Mouse (Mus musculus) forebrain, embryonic 11.5 days (tissue): Measurements from ENCODE around the gene Ndufa6. TPM values are rescaled to one million over a fixed set of nuclear protein-coding genes. Genes with fewer than 3 reads are reported as not detected.
A peak's percentile ranks its signal among the peaks of the same experiment; 100 is the strongest.

Experiments used
- ATAC-seq: fragments of 200-750 bp; cut with Nextera tagmentation; replicated peaks from 2 replicates; pipeline ENCODE4 v1.8.0; 2017; ENCODE audit warnings: moderate TSS enrichment; ENCODE audit not compliant: low FRiP score
- DNase-seq: peaks from one replicate; pipeline ENCODE4 v3.0.0-alpha.2; 2017; ENCODE audit warnings: low spot score
- H3K27ac ChIP-seq: fragments of 300-500 bp; sonication (generic); 2 replicates; pipeline ENCODE4 v1.5.1; 2014; ENCODE audit warnings: low read depth, low read length
- H3K27me3 ChIP-seq: fragments of 300-500 bp; sonication (generic); 2 replicates; pipeline ENCODE4 v1.6.1; 2014; ENCODE audit warnings: mild to moderate bottlenecking, low read length, mixed read lengths; ENCODE audit not compliant: control insufficient read depth, insufficient read depth
- H3K36me3 ChIP-seq: fragments of 300-500 bp; sonication (generic); 2 replicates; pipeline ENCODE4 v1.6.1; 2014; ENCODE audit warnings: mild to moderate bottlenecking, low read length, moderate library complexity, mixed read lengths; ENCODE audit not compliant: control insufficient read depth, insufficient read depth
- H3K4me1 ChIP-seq: fragments of 300-500 bp; sonication (generic); replicated peaks from 2 replicates; pipeline ENCODE4 v1.6.1; 2014; ENCODE audit warnings: low read length, mixed read lengths; ENCODE audit not compliant: control insufficient read depth, insufficient read depth
- H3K4me2 ChIP-seq: fragments of 300-500 bp; sonication (generic); 2 replicates; pipeline ENCODE4 v1.6.1; 2014; ENCODE audit warnings: low read depth, mild to moderate bottlenecking, low read length, moderate library complexity, mixed read lengths; ENCODE audit not compliant: severe bottlenecking
- H3K4me3 ChIP-seq: fragments of 300-500 bp; sonication (generic); 2 replicates; pipeline ENCODE4 v1.5.1; 2014; ENCODE audit warnings: low read depth, low read length
- H3K9ac ChIP-seq: fragments of 300-500 bp; sonication (generic); 2 replicates; pipeline ENCODE4 v1.6.1; 2014; ENCODE audit warnings: low read length
- H3K9me3 ChIP-seq: fragments of 300-500 bp; sonication (generic); 2 replicates; pipeline ENCODE4 v1.6.1; 2016; ENCODE audit warnings: low read length, mixed read lengths; ENCODE audit not compliant: control insufficient read depth
- WGBS: fragments of 180-500 bp; shearing (Covaris S2); extraction: QIAGEN DNeasy Blood & Tissue Kit; methylation state at CpG from one replicate; pipeline ENCODE4 v1.1.7; 2014; 5-methylcytosine and 5-hydroxymethylcytosine counted together
- polyA plus RNA-seq: library from polyadenylated mRNA; unstranded; fragments of >200 nt; fragmentation: Nextera tagmentation; extraction: Ambion mirVana; gene quantifications from 2 replicates; pipeline ENCODE4 v1.2.1, GENCODE M21; 2014

Gene Ndufa6
- polyA plus RNA-seq, 1 experiment from 2014 or later: 275 TPM

- Histone ChIP-seq H3K4me1 (peaks cover 6% of the 10 kb centered on the region; the same call in 1 of the 2 replicates), H3K9ac (no peak overlapping the region), H3K27ac (no peak overlapping the region), H3K36me3 (no peaks in the 10 kb centered on the region), H3K27me3 (no peaks in the 10 kb centered on the region), H3K4me2 (no peak overlapping the region), H3K9me3 (no peaks in the 10 kb centered on the region), H3K4me3 (no peak overlapping the region)
- DNase-seq (no peak), ATAC-seq (no peak)
- WGBS: 83% methylated on average over 2 of the region's 2 CpGs
Measured at GRCm38 (mm10) chr15:82382441-82382840, 28.3 kb upstream of the Ndufa6 start.

GRCm38 (mm10) chr15:82380714-82381062, 26.6 kb upstream of the Ndufa6 start:
- Histone ChIP-seq H3K27ac (no peak overlapping the region), H3K4me1 (peaks cover 6% of the 10 kb centered on the region; the same call in 1 of the 2 replicates), H3K36me3 (no peaks in the 10 kb centered on the region), H3K4me2 (peak overlapping the region; percentile 60), H3K9me3 (no peaks in the 10 kb centered on the region), H3K9ac (no peak overlapping the region; the same call in 1 of the 2 replicates), H3K27me3 (no peaks in the 10 kb centered on the region), H3K4me3 (peak overlapping the region; percentile 35)
- DNase-seq (no peak), ATAC-seq (no peak)
- WGBS: 41% methylated on average over 7 of the region's 7 CpGs

- Histone ChIP-seq H3K4me3 (peak within 1 kb of the TSS; percentile 35), H3K9ac (peak within 1 kb of the TSS; percentile 64), H3K27me3 (no peaks in the 10 kb centered on the region), H3K36me3 (no peaks in the 10 kb centered on the region), H3K4me1 (peaks cover 6% of the 10 kb centered on the region; the same call in 1 of the 2 replicates), H3K9me3 (no peaks in the 10 kb centered on the region), H3K27ac (no peak within 1 kb of the TSS), H3K4me2 (peak within 1 kb of the TSS; percentile 60)
- DNase-seq: peak; percentile 73
- peak; percentile 58; the same call in 1 of the 2 replicates for ATAC-seq
- WGBS: under 1% methylated on average over 18 of the region's 24 CpGs
Measured at GRCm38 (mm10) chr15:82379871-82380713, 26.0 kb upstream of the Ndufa6 start, which contains the start of gene Cyp2d22. TSS of gene Cyp2d22 (minus strand) at chr15:82380260.

GRCm38 (mm10) chr15:82379511-82379870, 25.4 kb upstream of the Ndufa6 start:
- peak overlapping the region; percentile 60 for H3K4me2 ChIP-seq
- H3K4me1 ChIP-seq: peaks cover 6% of the 10 kb centered on the region; the same call in 1 of the 2 replicates
- WGBS: 16% methylated on average over 7 of the region's 7 CpGs
- no peaks in the 10 kb centered on the region for H3K27me3 ChIP-seq
- no peaks in the 10 kb centered on the region for H3K36me3 ChIP-seq
- ATAC-seq (peak; percentile 51; the same call in 1 of the 2 replicates), DNase-seq (no peak)
- H3K27ac ChIP-seq: no peak overlapping the region
- peak overlapping the region; percentile 35; the same call in 1 of the 2 replicates for H3K4me3 ChIP-seq
- peak overlapping the region; percentile 64 for H3K9ac ChIP-seq
- no peaks in the 10 kb centered on the region for H3K9me3 ChIP-seq

- 63% methylated on average over 15 of the region's 15 CpGs for WGBS
- Histone ChIP-seq H3K36me3 (no peaks in the 10 kb centered on the region), H3K27ac (no peak overlapping the region), H3K9ac (no peak overlapping the region), H3K27me3 (no peaks in the 10 kb centered on the region), H3K4me2 (no peak overlapping the region), H3K9me3 (no peaks in the 10 kb centered on the region), H3K4me1 (peaks cover 6% of the 10 kb centered on the region; the same call in 1 of the 2 replicates), H3K4me3 (no peak overlapping the region)
- ATAC-seq (no peak), DNase-seq (no peak)
Measured at GRCm38 (mm10) chr15:82378261-82379180, 24.4 kb upstream of the Ndufa6 start.

- H3K27ac ChIP-seq: no peak overlapping the region
- DNase-seq: no peak
- H3K27me3 ChIP-seq: no peaks in the 10 kb centered on the region
- 83% methylated on average over 5 of the region's 5 CpGs for WGBS
- peaks cover 6% of the 10 kb centered on the region; the same call in 1 of the 2 replicates for H3K4me1 ChIP-seq
- H3K9me3 ChIP-seq: no peaks in the 10 kb centered on the region
- H3K36me3 ChIP-seq: no peaks in the 10 kb centered on the region
- H3K9ac ChIP-seq: no peak overlapping the region
- H3K4me2 ChIP-seq: no peak overlapping the region
- ATAC-seq: no peak
- H3K4me3 ChIP-seq: no peak overlapping the region
Measured at GRCm38 (mm10) chr15:82377701-82378100, 23.6 kb upstream of the Ndufa6 start.

GRCm38 (mm10) chr15:82376393-82377138, 22.4 kb upstream of the Ndufa6 start:
- WGBS: 68% methylated on average over 17 of the region's 17 CpGs

GRCm38 (mm10) chr15:82375855-82376254, 21.7 kb upstream of the Ndufa6 start:
- Histone ChIP-seq H3K4me2 (no peak overlapping the region), H3K9me3 (no peaks in the 10 kb centered on the region), H3K27me3 (no peaks in the 10 kb centered on the region), H3K9ac (no peak overlapping the region), H3K4me1 (peaks cover 6% of the 10 kb centered on the region; the same call in 1 of the 2 replicates), H3K4me3 (no peak overlapping the region), H3K27ac (no peak overlapping the region), H3K36me3 (no peaks in the 10 kb centered on the region)
- WGBS: 88% methylated on average over 9 of the region's 9 CpGs
- DNase-seq (no peak), ATAC-seq (no peak)

More at GRCm38 (mm10) chr15:82376393-82377138, 22.4 kb upstream of the Ndufa6 start:
- no peaks in the 10 kb centered on the region for H3K36me3 ChIP-seq
- DNase-seq (no peak), ATAC-seq (no peak)
- H3K9ac ChIP-seq: no peak overlapping the region
- H3K27ac ChIP-seq: no peak overlapping the region
- peaks cover 6% of the 10 kb centered on the region; the same call in 1 of the 2 replicates for H3K4me1 ChIP-seq
- no peak overlapping the region for H3K4me3 ChIP-seq
- no peak overlapping the region for H3K4me2 ChIP-seq
- H3K27me3 ChIP-seq: no peaks in the 10 kb centered on the region
- no peaks in the 10 kb centered on the region for H3K9me3 ChIP-seq
